Mouse (Mus musculus): ENCODE data around the gene Speer4d.
"Not testable (repeated sequence)": the region's sequence is repeated elsewhere in the genome, so short reads cannot be mapped to it uniquely, and the experiment has no call there.

DNA sequence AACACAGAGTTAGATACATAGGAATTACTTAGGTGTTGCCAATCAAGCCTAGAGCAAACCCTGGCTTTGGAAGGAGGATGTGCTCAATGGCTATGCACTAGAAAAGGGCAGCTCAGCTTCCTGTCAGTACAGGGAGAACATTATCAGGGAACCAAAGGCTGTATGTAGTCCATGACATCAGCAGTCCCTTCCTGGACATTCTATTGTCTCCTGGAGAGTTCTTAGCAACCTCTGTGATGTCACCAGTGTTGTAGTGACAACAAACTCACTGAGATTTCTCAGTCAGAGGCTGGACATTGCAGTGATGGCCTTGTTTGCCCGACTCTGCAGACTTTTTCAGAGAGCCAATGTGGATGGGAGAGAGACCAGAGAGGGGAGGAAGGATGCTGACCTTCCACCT, 41.8 kb upstream of the Speer4d start, which contains the start of gene Gm21083:
- TF ChIP-seq CTCF (IDR thresholded peaks at IDR 0.05; ENCODE audit: low read depth, low read length); GATA1 (IDR thresholded peaks at IDR 0.05; ENCODE audit: borderline replicate concordance, low read length): not testable (repeated sequence)
